Mouse (Mus musculus): ENCODE data around the gene Syngr2. TPM values are rescaled to one million over a fixed set of nuclear protein-coding genes. Genes with fewer than 3 reads are reported as not detected.

The Syngr2 gene
- polyA plus RNA-seq, 1 experiment: 229 TPM

DNA sequence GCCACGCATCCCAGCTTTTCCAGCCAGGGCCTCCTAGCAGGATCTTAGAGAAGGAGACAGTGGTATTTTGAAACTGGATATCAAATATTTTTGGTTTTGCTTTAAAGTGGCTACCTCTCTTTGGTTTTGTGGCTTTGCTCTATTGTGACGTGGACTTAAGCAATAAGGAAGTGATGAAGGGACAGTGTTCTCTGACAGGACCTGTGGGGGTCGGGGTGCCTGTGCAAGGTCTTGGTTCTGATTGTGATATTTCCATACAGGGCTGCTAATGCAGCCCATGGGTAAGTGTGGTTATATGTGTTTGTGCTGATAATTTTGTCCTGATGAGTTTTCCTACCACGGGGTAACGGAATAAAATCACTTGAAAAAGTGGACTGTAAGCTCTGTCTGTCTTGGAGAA lies 45.9 kb downstream of the Syngr2 start:
- 81% methylated on average over 5 of the region's 5 CpGs for WGBS
- Histone ChIP-seq H3K4me3 (ENCODE audit: low read depth, low read length) (no peak overlapping the region), H3K27ac (ENCODE audit: insufficient read depth, low read depth, low read length) (no peak overlapping the region), H3K4me1 (ENCODE audit: control insufficient read depth, insufficient read depth, insufficient read length, low read length) (peaks cover 4% of the 10 kb centered on the region; the same call in 1 of the 2 replicates), H3K27me3 (ENCODE audit: control insufficient read depth, insufficient read depth, low read length) (no peaks in the 10 kb centered on the region), H3K36me3 (ENCODE audit: control insufficient read depth, insufficient read depth, low read length) (peaks cover 7% of the 10 kb centered on the region; the same call in 1 of the 2 replicates)
- TF ChIP-seq CTCF (IDR thresholded peaks at IDR 0.05; ENCODE audit: extremely low read depth, insufficient read length, insufficient replicate concordance, low read depth, low read length): no peak
- no peak for TF ChIP-seq POLR2A (IDR thresholded peaks at IDR 0.05; ENCODE audit: low read depth, low read length)

DNA sequence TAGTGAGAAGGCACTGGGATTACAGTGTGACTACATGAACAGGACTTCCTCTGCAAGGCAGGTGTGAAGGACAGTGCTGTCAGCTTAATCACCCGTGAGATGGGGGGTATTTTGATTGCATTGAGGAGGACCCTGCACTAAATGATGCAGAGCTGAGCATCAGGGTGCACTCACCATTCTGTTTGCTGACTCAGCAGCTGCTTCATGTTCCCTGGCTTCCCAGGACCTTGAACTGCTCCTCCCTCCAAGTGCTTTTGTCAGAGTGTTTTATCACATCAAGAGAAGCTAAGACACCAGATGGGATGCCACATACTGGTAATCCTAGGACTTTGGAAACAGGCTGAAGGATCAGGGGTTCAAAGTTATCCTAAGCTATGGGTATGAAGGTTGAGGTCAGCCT lies 46.5 kb downstream of the Syngr2 start:
- peaks cover 7% of the 10 kb centered on the region; the same call in 1 of the 2 replicates for H3K36me3 ChIP-seq (ENCODE audit: control insufficient read depth, insufficient read depth, low read length)
- 72% methylated on average over 1 of the region's 1 CpGs for WGBS
- no peaks in the 10 kb centered on the region for H3K27me3 ChIP-seq (ENCODE audit: control insufficient read depth, insufficient read depth, low read length)
- H3K4me3 ChIP-seq (ENCODE audit: low read depth, low read length): no peak overlapping the region
- TF ChIP-seq CTCF (IDR thresholded peaks at IDR 0.05; ENCODE audit: extremely low read depth, insufficient read length, insufficient replicate concordance, low read depth, low read length): no peak
- TF ChIP-seq POLR2A (IDR thresholded peaks at IDR 0.05; ENCODE audit: low read depth, low read length): no peak
- peaks cover 7% of the 10 kb centered on the region for H3K4me1 ChIP-seq (ENCODE audit: control insufficient read depth, insufficient read depth, insufficient read length, low read length)
- H3K27ac ChIP-seq (ENCODE audit: insufficient read depth, low read depth, low read length): no peak overlapping the region

DNA sequence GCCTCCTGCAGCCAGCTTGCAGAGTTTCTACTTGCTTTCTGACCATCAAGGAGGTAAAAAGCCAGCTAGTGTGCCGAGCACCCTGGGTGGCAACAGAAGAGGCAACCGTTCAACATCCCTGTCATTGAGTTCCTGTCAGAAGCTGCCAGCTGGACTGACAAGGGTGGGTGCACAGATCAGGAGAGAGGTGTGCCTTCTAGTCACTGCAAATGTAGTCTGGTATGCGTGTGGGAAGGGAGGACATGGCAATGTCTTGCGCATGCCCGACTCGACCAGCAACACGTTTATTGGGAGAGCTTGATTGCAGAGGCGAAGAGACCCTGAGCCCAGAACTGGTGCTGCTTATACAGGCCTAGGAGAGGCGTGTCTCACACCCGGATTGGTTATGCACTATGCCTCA lies 48.0 kb downstream of the Syngr2 start:
- Histone ChIP-seq H3K4me1 (ENCODE audit: control insufficient read depth, insufficient read depth, insufficient read length, low read length) (peaks cover 12% of the 10 kb centered on the region), H3K27me3 (ENCODE audit: control insufficient read depth, insufficient read depth, low read length) (no peaks in the 10 kb centered on the region), H3K36me3 (ENCODE audit: control insufficient read depth, insufficient read depth, low read length) (peaks cover 7% of the 10 kb centered on the region; the same call in 1 of the 2 replicates), H3K27ac (ENCODE audit: insufficient read depth, low read depth, low read length) (no peak overlapping the region), H3K4me3 (ENCODE audit: low read depth, low read length) (no peak overlapping the region)
- TF ChIP-seq CTCF (IDR thresholded peaks at IDR 0.05; ENCODE audit: extremely low read depth, insufficient read length, insufficient replicate concordance, low read depth, low read length) (no peak), POLR2A (IDR thresholded peaks at IDR 0.05; ENCODE audit: low read depth, low read length) (no peak)
- 95% methylated on average over 10 of the region's 10 CpGs for WGBS

DNA sequence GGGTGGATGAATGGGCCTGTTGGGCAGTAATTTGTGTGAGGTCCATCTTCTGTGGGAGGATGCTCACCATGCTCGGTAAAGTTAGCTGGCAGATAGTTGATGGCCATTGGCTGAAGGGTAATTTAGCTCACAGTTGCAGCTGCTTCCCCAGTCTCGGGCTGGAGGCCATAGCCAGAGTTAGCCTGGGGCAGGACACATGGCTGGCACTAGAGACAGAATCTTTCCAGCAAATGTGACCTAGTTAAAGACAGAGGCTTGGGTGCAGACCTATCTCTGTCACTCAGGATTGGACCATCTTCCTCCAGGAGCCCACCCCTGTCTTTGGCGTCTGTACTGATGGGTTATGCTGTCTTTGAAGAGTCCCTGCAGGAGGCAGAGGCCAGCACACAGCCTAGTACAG lies 48.9 kb downstream of the Syngr2 start:
- H3K4me1 ChIP-seq (ENCODE audit: control insufficient read depth, insufficient read depth, insufficient read length, low read length): peaks cover 19% of the 10 kb centered on the region
- no peak overlapping the region for H3K27ac ChIP-seq (ENCODE audit: insufficient read depth, low read depth, low read length)
- no peak for TF ChIP-seq POLR2A (IDR thresholded peaks at IDR 0.05; ENCODE audit: low read depth, low read length)
- no peak for TF ChIP-seq CTCF (IDR thresholded peaks at IDR 0.05; ENCODE audit: extremely low read depth, insufficient read length, insufficient replicate concordance, low read depth, low read length)
- WGBS: 63% methylated on average over 3 of the region's 3 CpGs
- peaks cover 4% of the 10 kb centered on the region; the same call in 1 of the 2 replicates for H3K36me3 ChIP-seq (ENCODE audit: control insufficient read depth, insufficient read depth, low read length)
- H3K4me3 ChIP-seq (ENCODE audit: low read depth, low read length): no peak overlapping the region
- H3K27me3 ChIP-seq (ENCODE audit: control insufficient read depth, insufficient read depth, low read length): no peaks in the 10 kb centered on the region

DNA sequence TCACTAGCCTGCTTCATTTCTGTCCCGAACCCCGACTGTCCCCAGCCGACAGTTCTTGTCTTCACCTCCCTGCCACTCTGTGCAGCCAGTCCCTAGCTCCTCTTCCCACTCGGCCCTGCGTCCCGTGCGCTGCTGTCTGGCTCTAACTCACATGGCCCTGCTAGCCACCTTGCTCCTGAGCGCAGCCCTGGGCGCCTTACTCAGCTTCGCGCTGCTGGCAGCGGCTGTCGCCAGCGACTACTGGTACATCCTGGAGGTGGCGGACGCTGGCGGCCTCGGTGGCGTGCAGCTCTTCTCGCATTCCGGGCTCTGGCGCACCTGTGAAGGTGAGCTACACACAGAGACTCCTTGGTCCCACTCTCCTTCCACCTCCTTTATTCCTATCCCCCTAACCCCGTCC lies 51.1 kb downstream of the Syngr2 start, which contains the start of gene Tmem235:
Gene Tmem235 (plus strand): TSS at position 152 of the 400 bp plus-strand sequence.
- Histone ChIP-seq H3K4me1 (ENCODE audit: control insufficient read depth, insufficient read depth, insufficient read length, low read length) (peaks cover 37% of the 10 kb centered on the region), H3K36me3 (ENCODE audit: control insufficient read depth, insufficient read depth, low read length) (no peaks in the 10 kb centered on the region), H3K4me3 (ENCODE audit: low read depth, low read length) (no peak within 1 kb of the TSS), H3K27me3 (ENCODE audit: control insufficient read depth, insufficient read depth, low read length) (no peaks in the 10 kb centered on the region), H3K27ac (ENCODE audit: insufficient read depth, low read depth, low read length) (no peak within 1 kb of the TSS)
- no peak for TF ChIP-seq CTCF (IDR thresholded peaks at IDR 0.05; ENCODE audit: extremely low read depth, insufficient read length, insufficient replicate concordance, low read depth, low read length)
- no peak for TF ChIP-seq POLR2A (IDR thresholded peaks at IDR 0.05; ENCODE audit: low read depth, low read length)
- WGBS: 31% methylated on average over 23 of the region's 23 CpGs

DNA sequence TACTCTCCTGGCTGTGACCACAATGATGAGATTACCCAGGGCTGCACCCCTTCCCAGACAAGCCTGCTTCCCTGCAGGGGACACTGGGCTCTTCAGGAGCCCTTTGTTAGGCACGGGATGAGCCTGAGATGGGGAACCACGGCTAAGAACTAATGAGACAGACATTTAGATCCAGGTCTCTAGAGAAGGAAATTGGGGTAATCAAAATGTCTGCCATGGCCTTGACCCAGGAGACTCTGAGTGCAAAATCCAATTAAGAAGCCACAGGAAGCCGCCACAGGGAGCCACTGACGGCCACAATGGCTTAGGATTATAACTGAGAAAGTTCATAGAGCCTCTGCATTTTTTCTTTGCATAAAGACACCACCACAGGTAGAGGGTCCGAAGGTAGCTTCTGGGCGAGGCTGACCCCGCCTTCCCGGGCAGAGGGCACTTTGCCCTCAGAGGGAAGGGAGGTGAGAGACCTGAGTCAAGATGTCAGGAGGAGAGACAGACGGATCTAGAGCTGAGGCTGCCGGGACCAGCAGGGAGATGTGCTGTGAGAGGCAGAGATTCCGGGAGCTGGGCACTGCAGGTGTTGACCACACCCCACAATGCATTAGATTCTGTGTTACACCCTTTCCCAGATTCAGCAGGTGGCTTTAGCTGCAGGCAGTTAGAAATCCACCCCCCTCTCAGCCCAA lies 53.8 kb downstream of the Syngr2 start:
- H3K4me1 ChIP-seq (ENCODE audit: control insufficient read depth, insufficient read depth, insufficient read length, low read length): peaks cover 38% of the 10 kb centered on the region
- H3K27me3 ChIP-seq (ENCODE audit: control insufficient read depth, insufficient read depth, low read length): no peaks in the 10 kb centered on the region
- WGBS: 26% methylated on average over 11 of the region's 11 CpGs
- H3K36me3 ChIP-seq (ENCODE audit: control insufficient read depth, insufficient read depth, low read length): peaks cover 1% of the 10 kb centered on the region; the same call in 1 of the 2 replicates
- peak overlapping the region; percentile 97 for H3K27ac ChIP-seq (ENCODE audit: insufficient read depth, low read depth, low read length)
- TF ChIP-seq CTCF (IDR thresholded peaks at IDR 0.05; ENCODE audit: extremely low read depth, insufficient read length, insufficient replicate concordance, low read depth, low read length): no peak
- peak; percentile 71; the same call in 1 of the 2 replicates for TF ChIP-seq POLR2A (IDR thresholded peaks at IDR 0.05; ENCODE audit: low read depth, low read length)
- H3K4me3 ChIP-seq (ENCODE audit: low read depth, low read length): peak overlapping the region; percentile 51

Other genes starting within 250 kb of the Syngr2 start
- gene Tnrc6c, start 155.4 kb upstream of the Syngr2 start, polyA plus RNA-seq (2012; rRNA removed): 5.9 and 14.6 TPM in 2 replicates
- 34.3 and 59.6 TPM in 2 replicates for gene Tmc8, start 27.6 kb upstream of the Syngr2 start, polyA plus RNA-seq (2012; rRNA removed)
- 53.5 and 84.7 TPM in 2 replicates for gene Tmc6, start 27.5 kb upstream of the Syngr2 start, polyA plus RNA-seq (2012; rRNA removed)
- 0.09 and 0.47 TPM in 2 replicates for gene 6030468B19Rik, start 12.0 kb upstream of the Syngr2 start, polyA plus RNA-seq (2012; rRNA removed)
- 0.06 TPM in 1 of 2 replicates, not detected in the other for gene Gm20708, start within 50 bp of the Syngr2 start, polyA plus RNA-seq (2012; rRNA removed)
- gene Afmid, start 16.3 kb downstream of the Syngr2 start, polyA plus RNA-seq (2012; rRNA removed): 4.3 and 11.1 TPM in 2 replicates
- gene Tk1, start 16.4 kb downstream of the Syngr2 start, polyA plus RNA-seq (2012; rRNA removed): 22.8 and 52.2 TPM in 2 replicates
- gene Birc5, start 39.6 kb downstream of the Syngr2 start, polyA plus RNA-seq (2012; rRNA removed): 4.3 and 9.5 TPM in 2 replicates
- gene Tmem235, start 51.1 kb downstream of the Syngr2 start, polyA plus RNA-seq (2012; rRNA removed): 0.11 TPM in 1 of 2 replicates, not detected in the other
- 25.8 and 27.7 TPM in 2 replicates for gene Tha1, start 63.8 kb downstream of the Syngr2 start, polyA plus RNA-seq (2012; rRNA removed)
- 27.2 and 47.2 TPM in 2 replicates for gene Socs3, start 160.4 kb downstream of the Syngr2 start, polyA plus RNA-seq (2012; rRNA removed)
- gene Pgs1, start 176.6 kb downstream of the Syngr2 start, polyA plus RNA-seq (2012; rRNA removed): 19.8 and 35.0 TPM in 2 replicates

Data from small intestine, adult 2 months (tissue).